ENCODE assay signal across 9 mouse cellular contexts in genomic region chr13:70590248-70590762, GRCm38 (mm10). TPM values are rescaled to one million over a fixed set of nuclear protein-coding genes. Genes with fewer than 3 reads are reported as not detected.
DNase-seq lines count a peak whose midpoint lies in the region; ATAC-seq and TF ChIP-seq lines count a peak whose summit lies in the region.
"Had no signal": no experiment of that assay in that cellular context is flagged by ENCODE, and none has a peak within 500 bp of the region (broad histone marks: within the 10 kb centered on the region; RNA-seq: fewer than 3 reads in every experiment).

No protein-coding gene starts in this region.

- WGBS in liver, adult 2 months = 17% methylated on average over 7 of the region's 7 CpGs
- 86% methylated on average over 7 of the region's 7 CpGs for WGBS in liver, postnatal 0 days (ENCODE audit: insufficient replicate concordance)
- WGBS in forebrain, postnatal 0 days = 75% methylated on average over 7 of the region's 7 CpGs

- H3K79me2 ChIP-seq in liver, adult 2 months (ENCODE audit: control insufficient read depth, insufficient read depth, low read length) = no peaks in the 10 kb centered on the region

- DNase-seq in liver, adult 2 months (ENCODE audit: extremely low read depth, low read depth, low spot score) = peak; percentile 98
- DNase-seq in liver, postnatal 0 days = no peak
- peak; percentile 84 to 88 for DNase-seq in cerebellum, postnatal 10 days
- DNase-seq in heart, postnatal 25 days (ENCODE audit: low spot score) = peak; percentile 73
- DNase-seq in ovary, postnatal 14 days (ENCODE audit: low spot score) = peak; percentile 48
- DNase-seq in forebrain, postnatal 0 days = no peak
- no peak for DNase-seq in left cerebral cortex, postnatal 36 days (ENCODE audit: low spot score in 2 of 2)
- no peak for DNase-seq in left cerebral cortex, adult 11 months (ENCODE audit: low spot score)

- TF ChIP-seq EP300 in liver, postnatal 0 days (IDR thresholded peaks at IDR 0.05; ENCODE audit: low read depth) = no peak

- no peak overlapping the region for H3K4me2 ChIP-seq in liver, postnatal 0 days (ENCODE audit: low read depth, low read length)
- no peak overlapping the region for H3K4me2 ChIP-seq in forebrain, postnatal 0 days (ENCODE audit: low read depth)

- no peaks in the 10 kb centered on the region for H3K9me3 ChIP-seq in liver, postnatal 0 days (ENCODE audit: low read length)
- no peaks in the 10 kb centered on the region for H3K9me3 ChIP-seq in forebrain, postnatal 0 days (ENCODE audit: low read length)

- peaks cover 54% of the 10 kb centered on the region for H3K36me3 ChIP-seq in liver, adult 2 months (ENCODE audit: control insufficient read depth, insufficient read depth, low read length)
- peaks cover 49% of the 10 kb centered on the region for H3K36me3 ChIP-seq in liver, postnatal 0 days (replicated peaks; ENCODE audit: insufficient read depth, low read length)
- peaks cover 68% of the 10 kb centered on the region for H3K36me3 ChIP-seq in forebrain, postnatal 0 days (ENCODE audit: insufficient read depth)

- no peak for TF ChIP-seq CTCF in liver, adult 2 months (IDR thresholded peaks at IDR 0.05; ENCODE audit: low read depth, low read length)
- TF ChIP-seq CTCF in liver, postnatal 0 days (IDR thresholded peaks at IDR 0.05; ENCODE audit: low read depth) = no peak
- TF ChIP-seq CTCF in forebrain, postnatal 0 days (IDR thresholded peaks at IDR 0.05; ENCODE audit: low read depth) = no peak

- H3K9ac ChIP-seq in liver, adult 2 months (ENCODE audit: low read depth, low read length) = no peak overlapping the region
- H3K9ac ChIP-seq in liver, postnatal 0 days (replicated peaks) = no peak overlapping the region
- H3K9ac ChIP-seq in forebrain, postnatal 0 days = no peak overlapping the region

- intact Hi-C loops in heart, postnatal 25 days (cut with DNase I) = no loop called here
- intact Hi-C loops in left cerebral cortex, postnatal 36 days (cut with DNase I) = no loop called here

- H3K27me3 ChIP-seq in liver, adult 2 months (ENCODE audit: control insufficient read depth, insufficient read depth, low read length) = no peaks in the 10 kb centered on the region
- H3K27me3 ChIP-seq in liver, postnatal 0 days (ENCODE audit: insufficient read depth, low read length) = no peaks in the 10 kb centered on the region
- no peaks in the 10 kb centered on the region for H3K27me3 ChIP-seq in forebrain, postnatal 0 days (ENCODE audit: insufficient read depth, low read length)
- H3K27me3 ChIP-seq: Patski had no signal

- H3K4me1 ChIP-seq in liver, adult 2 months (ENCODE audit: control insufficient read depth, insufficient read depth, low read length) = no peaks in the 10 kb centered on the region
- no peaks in the 10 kb centered on the region for H3K4me1 ChIP-seq in liver, postnatal 0 days (ENCODE audit: insufficient read depth)
- no peaks in the 10 kb centered on the region for H3K4me1 ChIP-seq in forebrain, postnatal 0 days (ENCODE audit: insufficient read depth)

- no peak for ATAC-seq in liver, postnatal 0 days
- no peak for ATAC-seq in forebrain, postnatal 0 days
- ATAC-seq: Patski had no signal

- H3K27ac ChIP-seq in liver, adult 2 months (replicated peaks; ENCODE audit: insufficient read depth, low read depth, low read length) = no peak overlapping the region
- H3K27ac ChIP-seq in liver, postnatal 0 days (ENCODE audit: low read depth) = no peak overlapping the region
- no peak overlapping the region for H3K27ac ChIP-seq in forebrain, postnatal 0 days (ENCODE audit: low read depth, low read length)

- no peak overlapping the region for H3K4me3 ChIP-seq in liver, adult 2 months (ENCODE audit: insufficient read depth, low read depth, low read length)
- no peak overlapping the region for H3K4me3 ChIP-seq in liver, postnatal 0 days (ENCODE audit: low read depth, low read length)
- H3K4me3 ChIP-seq in forebrain, postnatal 0 days (ENCODE audit: low read depth, low read length) = no peak overlapping the region

- no peak for TF ChIP-seq POLR2A in liver, adult 2 months (IDR thresholded peaks at IDR 0.05; ENCODE audit: extremely low read depth, insufficient read depth, low read length)

RNA-seq across cellular contexts. Expression of gene Ice1, which starts 47.1 kb away (rescaled TPM):
- total RNA-seq in liver, adult 2 months (2014; rRNA removed) = 12.2 and 14.5 TPM in 2 replicates
- polyA plus RNA-seq in liver, adult 2 months (2012; rRNA removed) = 5.9 and 8.5 TPM in 2 replicates
- 3.4 and 3.7 TPM in 2 replicates for polyA plus RNA-seq in liver, postnatal 0 days (2015; fragmentation: Nextera tagmentation; extraction: Ambion mirVana)
- total RNA-seq in heart, postnatal 25 days (2021) = 10 to 100 TPM; 27.0 to 27.7 TPM
- total RNA-seq in forebrain, postnatal 0 days (2014; rRNA removed) = 68.0 and 82.5 TPM in 2 replicates
- 18.4 and 21.0 TPM in 2 replicates for polyA plus RNA-seq in forebrain, postnatal 0 days (2015; fragmentation: Nextera tagmentation; extraction: Ambion mirVana)
- 10 to 100 TPM; 57.3 to 73.3 TPM for total RNA-seq in left cerebral cortex, postnatal 36 days (2021)

Comparison
In these comparisons a context has a peak if more than half of its experiments do, and no peak if none do; other contexts are left out.
1. DNase-seq: peak in liver, adult 2 months (single experiment), cerebellum, postnatal 10 days (2 of 2), heart, postnatal 25 days (single experiment) and ovary, postnatal 14 days (single experiment); none in liver, postnatal 0 days (single experiment), forebrain, postnatal 0 days (single experiment), left cerebral cortex, postnatal 36 days (0 of 2) and left cerebral cortex, adult 11 months (single experiment).